Mouse (Mus musculus) G1E (cell line): ENCODE data around the gene 4930467E23Rik. TPM values are rescaled to one million over a fixed set of nuclear protein-coding genes. Genes with fewer than 3 reads are reported as not detected.
"Not testable (repeated sequence)": the region's sequence is repeated elsewhere in the genome, so short reads cannot be mapped to it uniquely, and the experiment has no call there.

Experiments
- ATAC-seq: 2 replicates; pipeline ENCODE4 v1.8.0; 2016; ENCODE audit warnings: mild to moderate bottlenecking; ENCODE audit not compliant: insufficient number of reproducible peaks, poor library complexity, low FRiP score, severe bottlenecking; ENCODE audit errors: extremely low read depth
- DNase-seq: peaks from one replicate; pipeline ENCODE4 v3.0.0; 2012; ENCODE audit warnings: low spot score
- H3K27me3 ChIP-seq: 2 replicates; pipeline ENCODE4 v1.6.1; 2012; ENCODE audit warnings: mild to moderate bottlenecking, low read length, inconsistent platforms; ENCODE audit not compliant: insufficient read depth
- H3K36me3 ChIP-seq: replicated peaks from 2 replicates; pipeline ENCODE3; 2012; ENCODE audit warnings: mild to moderate bottlenecking, inconsistent platforms
- H3K4me1 ChIP-seq: 2 replicates; pipeline ENCODE4 v1.6.1; 2012; ENCODE audit warnings: low read depth, low read length, inconsistent platforms, mixed read lengths; ENCODE audit not compliant: insufficient read depth
- H3K4me3 ChIP-seq: 2 replicates; pipeline ENCODE4 v1.5.1; 2012; ENCODE audit warnings: low read depth, mild to moderate bottlenecking, inconsistent platforms, low read length, moderate library complexity, mixed read lengths
- H3K9me3 ChIP-seq: replicated peaks from 2 replicates; pipeline ENCODE4 v1.6.1; 2012; ENCODE audit warnings: inconsistent platforms
- polyA plus RNA-seq: library from polyadenylated mRNA; stranded (reverse); fragments of >175 nt; gene quantifications from 2 replicates; pipeline ENCODE4 v1.2.3, GENCODE M21; 2012
- total RNA-seq, 2 experiments: library from RNA; stranded (forward) in 1 of 2; stranded (reverse) in 1 of 2; fragments of 200-1000 nt in 1 of 2; fragments of >200 nt in 1 of 2; fragmentation: Nextera tagmentation in 1 of 2; gene quantifications; 2 replicates each; pipeline ENCODE4 v1.2.3; 2014 to 2017

4930467E23Rik gene
- total and polyA plus RNA-seq, 3 experiments: 0.44 TPM; not detected in 2

GRCm38 (mm10) chr8:19784554-19785364 lies 55.4 kb downstream of the 4930467E23Rik start:
- H3K36me3 ChIP-seq, H3K9me3 ChIP-seq, H3K4me1 ChIP-seq, H3K27me3 ChIP-seq: not testable (repeated sequence)
- ATAC-seq (peak; percentile 100), DNase-seq (peak; percentile 1)
- peak overlapping the region; percentile 72 for H3K4me3 ChIP-seq

GRCm38 (mm10) chr8:19792696-19793095 lies 63.3 kb downstream of the 4930467E23Rik start:
- not testable (repeated sequence) for H3K36me3 ChIP-seq, DNase-seq, ATAC-seq, H3K4me3 ChIP-seq, H3K4me1 ChIP-seq, H3K9me3 ChIP-seq, H3K27me3 ChIP-seq

Other genes with a start within 250 kb of the 4930467E23Rik start
- gene Defb7, start 234.5 kb upstream of the 4930467E23Rik start, total RNA-seq (2014; fragmentation: Nextera tagmentation): not detected in 2 replicates
- gene Defb7, start 234.5 kb upstream of the 4930467E23Rik start, total RNA-seq (2017): not detected in 2 replicates
- not detected in 2 replicates for gene Defb7, start 234.5 kb upstream of the 4930467E23Rik start, polyA plus RNA-seq
- gene Gm31371, start 173.8 kb downstream of the 4930467E23Rik start, total RNA-seq (2014; fragmentation: Nextera tagmentation): not detected in 2 replicates
- gene Gm31371, start 173.8 kb downstream of the 4930467E23Rik start, total RNA-seq (2017): 0.49 TPM in 1 of 2 replicates, not detected in the other
- not detected in 2 replicates for gene Gm31371, start 173.8 kb downstream of the 4930467E23Rik start, polyA plus RNA-seq